Mouse (Mus musculus): ENCODE results near the gene Nr4a1.

GRCm38 (mm10) chr15:101283911-101284750 lies 30.1 kb downstream of the Nr4a1 start, which contains the start of gene Atg101:
- TF ChIP-seq MAFK (IDR thresholded peaks at IDR 0.05; ENCODE audit: insufficient replicate concordance, low read length) (no peak), CTCF (conservative IDR thresholded peaks at IDR 0.05 in 1 of 2, IDR thresholded peaks at IDR 0.05 in 1 of 2; ENCODE audit: low read depth in 2 of 2, low read length in 2 of 2) (peak; percentile 78 to 96)

Measured in CH12.LX (cell line).